14 mouse cellular contexts compared by ENCODE assay signal in the genomic region with DNA sequence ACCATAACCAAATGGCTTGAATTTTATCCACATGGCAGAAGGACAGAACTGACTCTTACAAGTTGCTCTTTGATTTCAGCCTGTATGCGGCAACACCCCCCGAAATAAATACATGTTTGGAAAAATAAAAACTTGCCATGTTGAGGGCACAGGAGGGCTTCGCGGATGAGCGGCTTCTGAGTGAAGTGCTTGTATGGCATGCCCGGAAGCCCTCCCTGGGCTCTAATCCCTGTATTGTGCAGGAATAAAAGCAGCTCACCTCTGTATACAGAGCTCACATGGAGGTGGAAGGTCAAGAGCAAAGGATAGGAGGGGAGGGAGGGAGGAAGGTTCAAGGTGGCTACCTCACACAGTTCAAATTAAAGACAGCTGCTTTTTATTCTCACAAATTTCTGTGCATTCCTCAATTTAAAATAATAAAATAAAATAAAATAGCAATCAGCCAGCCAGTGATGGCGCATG. TPM values are rescaled to one million over a fixed set of nuclear protein-coding genes. Genes with fewer than 3 reads are reported as not detected.
DNase-seq lines count a peak whose midpoint lies in the region; ATAC-seq and TF ChIP-seq lines count a peak whose summit lies in the region.
"Had no signal": no experiment of that assay in that cellular context is flagged by ENCODE, and none has a peak within 500 bp of the region (broad histone marks: within the 10 kb centered on the region; RNA-seq: fewer than 3 reads in every experiment).

No protein-coding gene starts in this region.

- no peaks in the 10 kb centered on the region for H3K9me3 ChIP-seq in heart, embryonic 15.5 days (replicated peaks)
- no peaks in the 10 kb centered on the region for H3K9me3 ChIP-seq in ES-Bruce4 (replicated peaks; ENCODE audit: control insufficient read depth, insufficient read depth, low read length, poor library complexity, severe bottlenecking)
- H3K9me3 ChIP-seq: liver, embryonic 15.5 days; midbrain, embryonic 13.5 days had no signal

- no peak overlapping the region for H3K9ac ChIP-seq in heart, embryonic 15.5 days
- no peak overlapping the region for H3K9ac ChIP-seq in ES-Bruce4 (ENCODE audit: low read depth, poor library complexity, severe bottlenecking)
- H3K9ac ChIP-seq: liver, embryonic 15.5 days; midbrain, embryonic 13.5 days had no signal

- 93% methylated on average over 7 of the region's 7 CpGs for WGBS in heart, embryonic 15.5 days

- no peak for TF ChIP-seq POLR2A in ES-Bruce4 (IDR thresholded peaks at IDR 0.05; ENCODE audit: insufficient read depth, low read length)

- ATAC-seq in heart, embryonic 15.5 days (replicated peaks; ENCODE audit: insufficient number of reproducible peaks, insufficient read depth, low FRiP score, low read depth): no peak
- ATAC-seq: intestine, postnatal 0 days had no signal

- no peak overlapping the region for H3K4me2 ChIP-seq in heart, embryonic 15.5 days
- H3K4me2 ChIP-seq: liver, embryonic 15.5 days; midbrain, embryonic 13.5 days had no signal

- H3K27me3 ChIP-seq in heart, embryonic 15.5 days: no peaks in the 10 kb centered on the region
- no peaks in the 10 kb centered on the region for H3K27me3 ChIP-seq in ES-Bruce4 (ENCODE audit: control insufficient read depth, insufficient read depth, low read length, poor library complexity, severe bottlenecking)

- no peak for TF ChIP-seq CTCF in left cerebral cortex, adult 2 months (IDR thresholded peaks at IDR 0.05)
- TF ChIP-seq CTCF in ES-Bruce4 (IDR thresholded peaks at IDR 0.05; ENCODE audit: low read depth, low read length): no peak

- peaks cover 96% of the 10 kb centered on the region for H3K4me1 ChIP-seq in heart, embryonic 15.5 days (replicated peaks)
- H3K4me1 ChIP-seq in ES-Bruce4 (ENCODE audit: control insufficient read depth, insufficient read depth, low read length): peaks cover 22% of the 10 kb centered on the region
- H3K4me1 ChIP-seq in brown adipose tissue, adult 24 weeks (ENCODE audit: control insufficient read depth, insufficient read depth, insufficient read length, low read length): peaks cover 30% of the 10 kb centered on the region

- H3K4me3 ChIP-seq in heart, embryonic 15.5 days: no peak overlapping the region
- H3K4me3 ChIP-seq in left cerebral cortex, adult 2 months: no peak overlapping the region
- no peak overlapping the region for H3K4me3 ChIP-seq in ES-Bruce4 (ENCODE audit: low read depth, low read length)
- peak overlapping the region; percentile 18; the same call in 1 of the 2 replicates for H3K4me3 ChIP-seq in brown adipose tissue, adult 24 weeks (ENCODE audit: insufficient read depth, low read depth, low read length)
- H3K4me3 ChIP-seq: layer of hippocampus, adult 2 months; liver, embryonic 15.5 days; midbrain, embryonic 13.5 days had no signal

- no peaks in the 10 kb centered on the region for H3K36me3 ChIP-seq in heart, embryonic 15.5 days
- H3K36me3 ChIP-seq in ES-Bruce4 (ENCODE audit: control insufficient read depth, insufficient read depth, low read length, poor library complexity, severe bottlenecking): no peaks in the 10 kb centered on the region
- H3K36me3 ChIP-seq: liver, embryonic 15.5 days; midbrain, embryonic 13.5 days had no signal

- intact Hi-C loops in heart, postnatal 25 days (cut with DNase I): loop anchor here (2.0 kb wide), 1 partner anchor 15 kb away; no protein-coding TSS in a partner anchor
- intact Hi-C loops in left cerebral cortex, adult 2 months (cut with DNase I): no loop called here
- intact Hi-C loops in left cerebral cortex, postnatal 25 days (cut with DNase I): no loop called here

- no peak for DNase-seq in heart, postnatal 25 days (ENCODE audit: low spot score)
- DNase-seq in left cerebral cortex, adult 2 months (ENCODE audit: extremely low spot score in 1 of 2, low spot score in 2 of 2): no peak
- no peak for DNase-seq in left cerebral cortex, postnatal 25 days (ENCODE audit: low spot score in 2 of 2)
- DNase-seq in urinary bladder, postnatal 4 days (ENCODE audit: low spot score in 2 of 2): no peak
- DNase-seq: gastrocnemius, postnatal 25 days; retina, postnatal 1 day had no signal

- no peak for TF ChIP-seq EP300 in ES-Bruce4 (IDR thresholded peaks at IDR 0.05; ENCODE audit: insufficient read depth, low read depth, low read length)

- peak overlapping the region; percentile 88 for H3K27ac ChIP-seq in heart, embryonic 15.5 days
- peak overlapping the region; percentile 60; the same call in 1 of the 2 replicates for H3K27ac ChIP-seq in left cerebral cortex, adult 2 months
- H3K27ac ChIP-seq in ES-Bruce4 (ENCODE audit: insufficient read depth, low read length): 0 out of 2 replicates have a peak overlapping the region, but pooled peaks have one; percentile 12
- H3K27ac ChIP-seq in brown adipose tissue, adult 24 weeks (replicated peaks; ENCODE audit: low read depth, low read length): peak overlapping the region; percentile 55; the same call in 1 of the 2 replicates
- H3K27ac ChIP-seq: liver, embryonic 15.5 days; midbrain, embryonic 13.5 days had no signal

RNA-seq across cellular contexts. Expression of gene Jup, which starts 5.6 kb away (rescaled TPM):
- polyA plus RNA-seq in heart, embryonic 15.5 days (2015; fragmentation: Nextera tagmentation; extraction: Ambion mirVana): 117 and 140 TPM in 2 replicates
- total RNA-seq in heart, postnatal 25 days (2021): 100 to 1,000 TPM; 239 to 247 TPM
- total RNA-seq in left cerebral cortex, adult 2 months (2021): 10 to 100 TPM; 51.2 to 53.7 TPM
- 10 to 100 TPM; 44.2 to 45.4 TPM for total RNA-seq in left cerebral cortex, postnatal 25 days (2021)
- 166 and 171 TPM in 2 replicates for polyA plus RNA-seq in ES-Bruce4 (2011; ENCODE audit: insufficient read depth, insufficient read length, low read depth, missing spikeins)
- 24.9 and 31.0 TPM in 2 replicates for polyA plus RNA-seq in brown adipose tissue, adult 24 weeks (2012; ENCODE audit: insufficient read depth, insufficient read length, missing spikeins)

RNA-seq across cellular contexts. Expression of gene P3h4, which starts 22.7 kb away (rescaled TPM):
- polyA plus RNA-seq in heart, embryonic 15.5 days (2015; fragmentation: Nextera tagmentation; extraction: Ambion mirVana): 48.3 and 63.1 TPM in 2 replicates
- total RNA-seq in heart, postnatal 25 days (2021): 10 to 100 TPM; 15.4 to 15.8 TPM
- total RNA-seq in left cerebral cortex, adult 2 months (2021): 1 to 10 TPM; 7.6 to 9.4 TPM
- 1 to 10 TPM; 7.2 to 7.5 TPM for total RNA-seq in left cerebral cortex, postnatal 25 days (2021)
- 13.3 and 16.8 TPM in 2 replicates for polyA plus RNA-seq in ES-Bruce4 (2011; ENCODE audit: insufficient read depth, insufficient read length, low read depth, missing spikeins)
- polyA plus RNA-seq in brown adipose tissue, adult 24 weeks (2012; ENCODE audit: insufficient read depth, insufficient read length, missing spikeins): 5.7 and 9.8 TPM in 2 replicates
- total RNA-seq: MEL had no signal

RNA-seq across cellular contexts. Expression of gene Fkbp10, which starts 23.6 kb away (rescaled TPM):
- polyA plus RNA-seq in heart, embryonic 15.5 days (2015; fragmentation: Nextera tagmentation; extraction: Ambion mirVana): 86.3 and 119 TPM in 2 replicates
- 10 to 100 TPM; 12.2 to 14.4 TPM for total RNA-seq in heart, postnatal 25 days (2021)
- 1 to 10 TPM; 3.6 to 4.8 TPM for total RNA-seq in left cerebral cortex, adult 2 months (2021)
- total RNA-seq in left cerebral cortex, postnatal 25 days (2021): 1 to 10 TPM; 4.7 to 5.7 TPM
- polyA plus RNA-seq in ES-Bruce4 (2011; ENCODE audit: insufficient read depth, insufficient read length, low read depth, missing spikeins): 22.5 and 24.3 TPM in 2 replicates
- polyA plus RNA-seq in brown adipose tissue, adult 24 weeks (2012; ENCODE audit: insufficient read depth, insufficient read length, missing spikeins): 1.7 and 3.3 TPM in 2 replicates

RNA-seq across cellular contexts. Expression of gene Hap1, which starts 36.0 kb away (rescaled TPM):
- polyA plus RNA-seq in heart, embryonic 15.5 days (2015; fragmentation: Nextera tagmentation; extraction: Ambion mirVana): 5.3 and 7.7 TPM in 2 replicates
- total RNA-seq in heart, postnatal 25 days (2021): 1 to 10 TPM in 1 of 2 experiments, under 1 TPM in 1; 0.83 to 1.2 TPM
- total RNA-seq in left cerebral cortex, adult 2 months (2021): 100 to 1,000 TPM; 150 to 194 TPM
- 100 to 1,000 TPM; 136 to 160 TPM for total RNA-seq in left cerebral cortex, postnatal 25 days (2021)
- polyA plus RNA-seq in ES-Bruce4 (2011; ENCODE audit: insufficient read depth, insufficient read length, low read depth, missing spikeins): 12.7 and 13.6 TPM in 2 replicates
- polyA plus RNA-seq in brown adipose tissue, adult 24 weeks (2012; ENCODE audit: insufficient read depth, insufficient read length, missing spikeins): not detected in 2 replicates

RNA-seq across cellular contexts. Expression of gene Nt5c3b, which starts 49.7 kb away (rescaled TPM):
- 90.2 and 104 TPM in 2 replicates for polyA plus RNA-seq in heart, embryonic 15.5 days (2015; fragmentation: Nextera tagmentation; extraction: Ambion mirVana)
- 10 to 100 TPM; 30.2 to 33.3 TPM for total RNA-seq in heart, postnatal 25 days (2021)
- 10 to 100 TPM; 48.4 to 64.1 TPM for total RNA-seq in left cerebral cortex, adult 2 months (2021)
- total RNA-seq in left cerebral cortex, postnatal 25 days (2021): 10 to 100 TPM; 50.7 to 57.1 TPM
- polyA plus RNA-seq in ES-Bruce4 (2011; ENCODE audit: insufficient read depth, insufficient read length, low read depth, missing spikeins): 37.3 and 44.6 TPM in 2 replicates
- polyA plus RNA-seq in brown adipose tissue, adult 24 weeks (2012; ENCODE audit: insufficient read depth, insufficient read length, missing spikeins): 14.7 and 16.3 TPM in 2 replicates

Comparison
In these comparisons a context has a peak if more than half of its experiments do, and no peak if none do; other contexts are left out.
1. H3K27ac ChIP-seq: peak in every context shown above with its lines; median percentile 88 in heart, embryonic 15.5 days; 60 in left cerebral cortex, adult 2 months; 55 in brown adipose tissue, adult 24 weeks; 12 in ES-Bruce4.
2. RNA of gene Jup, which starts 5.6 kb away (total RNA-seq): 239 to 247 TPM in heart, postnatal 25 days; 51.2 to 53.7 TPM in left cerebral cortex, adult 2 months and 44.2 to 45.4 TPM in left cerebral cortex, postnatal 25 days; every median in the first group is over 4 times any median in the second.